Mouse (Mus musculus) MN1 (cell line): ENCODE data around the gene Efna5.

Experiments used
- DNase-seq: peaks from one replicate; pipeline ENCODE4 v3.0.0-alpha.2; 2016; ENCODE audit warnings: low spot score

The Efna5 gene

DNA sequence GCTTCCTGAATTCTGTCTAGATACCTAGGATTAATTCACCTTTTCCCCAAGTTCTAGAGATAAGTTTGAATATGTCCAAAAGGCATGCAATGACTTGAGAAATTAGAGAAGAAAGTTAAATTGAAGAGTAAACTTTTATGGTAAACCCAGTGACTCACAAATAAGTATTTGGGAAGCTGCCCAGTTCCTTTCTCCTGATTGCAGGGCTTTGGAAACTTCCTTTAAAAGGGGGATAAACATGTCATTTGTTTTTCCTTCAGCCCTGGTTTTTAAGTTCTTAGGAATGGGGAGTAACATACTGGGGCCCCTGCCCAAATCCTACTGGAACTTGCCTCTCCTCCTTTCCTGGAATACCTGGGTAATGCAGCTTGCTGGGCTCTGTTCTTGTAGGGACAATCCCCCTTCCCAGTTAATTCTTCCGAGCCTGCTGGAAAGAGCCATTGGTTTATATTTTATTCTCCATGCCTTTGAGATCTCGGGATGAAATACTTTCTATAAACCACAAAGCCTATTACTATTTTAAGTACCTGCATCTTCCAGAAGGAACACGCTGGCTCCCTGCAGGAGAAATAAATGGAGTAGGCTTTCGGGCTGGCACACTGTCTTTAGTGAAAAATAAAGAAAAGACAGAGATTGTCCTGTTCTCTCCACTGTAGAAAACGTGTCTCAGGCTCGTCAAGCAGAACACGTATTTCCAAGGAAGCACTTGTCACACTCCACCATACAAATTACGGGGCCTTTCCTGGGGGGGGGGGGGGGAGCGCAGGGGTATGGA, 282.2 kb downstream of the Efna5 start:
- DNase-seq: no peak

- no peak for DNase-seq
Measured at GRCm38 (mm10) chr17:62592436-62593074, 288.6 kb downstream of the Efna5 start.

GRCm38 (mm10) chr17:62591581-62592435, 289.3 kb downstream of the Efna5 start:
- no peak for DNase-seq

DNA sequence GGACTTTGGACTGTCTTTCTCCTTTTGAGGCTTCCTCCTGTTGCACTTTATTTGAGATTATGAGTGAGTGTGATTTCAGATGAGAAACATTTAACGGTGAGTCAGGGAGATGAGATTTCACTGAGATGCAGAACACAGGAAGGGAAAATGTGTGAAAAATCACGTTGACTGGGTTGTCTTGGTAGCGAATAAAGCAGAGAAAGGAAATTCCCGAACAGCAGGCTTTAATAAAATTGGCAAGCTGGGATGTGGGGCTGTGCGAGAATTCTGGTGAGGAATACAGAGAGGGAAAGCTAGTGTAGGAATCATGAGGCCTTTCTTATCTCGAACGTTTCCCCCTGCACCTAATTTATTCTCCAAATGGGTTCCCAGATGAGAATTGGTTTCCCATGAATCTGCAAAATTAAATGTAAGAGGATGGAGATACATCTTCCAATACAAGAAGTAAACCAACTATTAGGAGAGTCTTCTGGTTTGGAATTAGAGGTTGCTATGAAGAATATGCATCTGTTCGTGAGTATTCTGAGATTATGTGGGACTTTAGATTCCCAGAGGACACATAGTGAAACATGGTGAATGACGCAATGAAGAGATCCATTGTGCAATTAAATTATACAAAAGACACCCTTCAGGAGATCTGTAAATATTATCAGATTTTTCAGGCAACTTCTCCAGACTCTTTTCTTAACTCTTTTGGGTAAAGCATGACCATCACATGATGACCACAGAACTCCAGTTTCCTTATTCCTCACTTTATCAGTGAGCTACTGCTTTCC, 290.2 kb downstream of the Efna5 start:
- DNase-seq: no peak

- DNase-seq: no peak
Measured at GRCm38 (mm10) chr17:62580127-62580526, 301.0 kb downstream of the Efna5 start.

- no peak for DNase-seq
Measured at GRCm38 (mm10) chr17:62579618-62580017, 301.5 kb downstream of the Efna5 start.

DNA sequence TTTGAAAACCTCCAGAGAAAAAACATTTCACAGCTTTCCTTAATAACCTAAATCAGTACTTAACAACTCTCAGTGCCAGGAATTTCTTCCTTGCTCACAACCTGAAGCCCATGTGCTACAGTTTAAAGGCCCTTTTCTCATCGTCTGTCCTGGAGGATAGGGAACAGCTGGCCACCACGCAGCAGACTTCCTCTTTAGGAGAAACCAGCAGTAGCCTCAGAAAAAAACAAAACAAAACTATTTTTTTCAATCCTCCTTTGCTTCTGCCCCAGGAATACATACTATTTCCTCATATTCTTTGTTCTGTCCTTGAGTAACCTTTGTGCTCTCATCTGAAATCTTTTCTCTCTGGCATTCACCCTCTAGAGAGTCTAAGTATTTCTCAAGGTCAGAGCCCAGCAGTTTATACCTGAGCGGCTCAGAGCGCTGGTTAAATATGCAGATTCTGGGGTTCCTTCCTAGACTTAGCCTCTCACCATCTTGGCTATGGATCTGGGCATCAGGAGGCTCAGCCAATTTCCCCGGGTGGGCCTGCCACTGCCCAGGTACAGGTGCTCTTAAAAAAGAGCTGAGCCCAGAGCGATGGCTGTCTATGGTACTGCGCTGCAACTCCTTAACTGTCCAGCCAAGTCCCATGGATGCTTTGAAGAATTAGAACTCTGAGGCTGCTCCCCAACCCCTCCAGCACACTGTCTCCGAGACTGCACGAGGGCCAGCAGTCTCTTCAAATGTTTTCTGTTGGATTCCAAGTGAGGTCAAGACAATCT, 306.4 kb downstream of the Efna5 start:
- no peak for DNase-seq

GRCm38 (mm10) chr17:62570101-62570500, 311.0 kb downstream of the Efna5 start:
- no peak for DNase-seq

DNA sequence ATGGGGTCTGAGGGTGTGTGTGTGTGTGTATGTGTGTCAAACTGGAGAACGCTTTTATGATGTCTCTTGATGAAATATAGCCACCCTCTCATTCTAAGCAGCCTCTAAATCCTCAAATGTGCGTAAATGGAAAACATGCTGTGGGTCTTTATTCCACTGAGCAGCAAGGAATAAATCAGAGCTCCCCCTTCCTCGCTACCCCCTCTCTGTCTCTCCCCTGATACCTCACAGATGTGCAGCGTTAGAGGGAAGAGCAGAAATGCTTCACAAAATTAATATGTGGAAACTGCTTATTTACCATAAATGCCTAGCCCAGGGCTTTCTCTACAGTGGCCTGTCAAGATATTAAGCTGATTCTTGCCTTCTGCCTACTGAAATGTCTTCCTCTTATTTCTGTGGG, 313.1 kb downstream of the Efna5 start:
- DNase-seq: no peak

DNA sequence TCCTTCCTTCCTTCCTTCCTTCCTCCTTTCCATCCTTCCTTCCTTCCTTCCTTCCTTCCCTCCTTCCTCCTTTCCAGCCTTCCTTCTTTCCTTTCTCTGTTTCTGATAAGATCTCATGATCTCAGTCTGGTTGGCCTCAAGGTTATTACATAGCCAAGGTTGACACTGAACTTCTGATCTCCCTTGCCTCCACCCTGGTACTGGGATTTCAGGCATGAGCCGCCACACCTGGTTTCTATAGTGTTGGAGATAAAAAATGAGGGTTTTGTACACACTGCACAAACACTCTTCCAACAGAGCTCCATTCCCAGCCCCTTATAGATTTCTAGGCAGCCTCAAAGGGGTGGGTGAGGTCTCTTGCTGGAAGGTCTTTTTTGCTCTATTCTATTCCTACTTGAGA, 315.5 kb downstream of the Efna5 start:
- no peak for DNase-seq

DNA sequence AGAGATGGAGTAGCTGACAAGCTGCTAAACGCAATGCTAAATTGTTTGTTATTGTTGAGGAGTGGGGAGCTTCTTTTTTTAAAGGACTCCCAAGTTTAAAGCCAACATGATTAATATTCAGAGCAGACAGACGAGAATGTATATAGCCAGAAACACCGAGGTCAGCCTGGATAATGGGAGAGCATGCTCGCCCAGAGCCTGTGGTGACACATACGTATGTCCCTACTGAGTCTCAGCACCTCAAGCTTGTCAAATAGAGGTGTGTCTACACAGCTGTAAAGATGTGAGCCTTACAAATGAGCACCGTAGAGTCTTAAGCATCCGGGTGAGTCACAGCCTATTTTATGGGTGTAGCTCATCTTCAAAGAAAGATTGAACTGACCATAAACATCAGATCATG, 318.7 kb downstream of the Efna5 start:
- DNase-seq: no peak

DNA sequence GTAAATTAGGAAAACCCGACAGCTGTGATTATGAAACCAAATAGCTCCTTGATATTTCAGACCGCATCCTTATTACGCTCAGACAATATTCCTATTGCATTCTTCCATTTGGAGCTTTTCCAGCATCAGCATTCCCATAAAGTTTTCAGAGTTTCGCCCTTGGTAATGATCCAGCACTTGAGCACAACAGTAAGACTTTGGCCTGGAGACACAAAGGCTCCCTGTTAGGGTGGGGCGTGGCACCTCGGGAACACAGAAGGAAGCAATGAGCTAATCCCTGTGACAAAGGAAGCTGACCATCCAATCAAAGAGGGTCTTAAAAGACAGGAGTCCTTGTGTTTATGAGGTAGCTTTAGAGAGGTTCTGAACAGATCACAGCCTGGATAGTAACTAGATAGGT, 323.9 kb downstream of the Efna5 start:
- no peak for DNase-seq
